Comparison of ENCODE assay signal across 8 mouse cellular contexts in genomic region chr5:111341609-111342008, GRCm38 (mm10). TPM values are rescaled to one million over a fixed set of nuclear protein-coding genes. Genes with fewer than 3 reads are reported as not detected.
DNase-seq lines count a peak whose midpoint lies in the region; ATAC-seq and TF ChIP-seq lines count a peak whose summit lies in the region.

No protein-coding gene starts in this region.

- no peak overlapping the region for H3K4me2 ChIP-seq in hindbrain, embryonic 14.5 days (replicated peaks)
- no peak overlapping the region for H3K4me2 ChIP-seq in hindbrain, embryonic 16.5 days (ENCODE audit: low read length)

- H3K9me3 ChIP-seq in hindbrain, embryonic 14.5 days (ENCODE audit: control insufficient read depth, low read length), result no peaks in the 10 kb centered on the region
- no peaks in the 10 kb centered on the region for H3K9me3 ChIP-seq in hindbrain, embryonic 16.5 days (ENCODE audit: control insufficient read depth, low read length)

- intact Hi-C loops in left cerebral cortex, postnatal 10 days (cut with DNase I), result loop anchor here (5.0 kb wide), 1 partner anchor 69 kb away; no protein-coding TSS in a partner anchor

- in situ Hi-C loops in Patski (cut with MboI; ENCODE audit: low pct_unique_long_range_greater_than_20kb), result no loop called here

- CTCF ChIA-PET in Patski (lab: Charles Lee), result interaction anchor here (0.6 to 5.1 kb wide), 8 partner anchors 8 to 500 kb away, joined by 3 to 20 read pairs (median 4); partner anchors contain the start of gene Pitpnb

- no peaks in the 10 kb centered on the region for H3K27me3 ChIP-seq in hindbrain, embryonic 14.5 days (ENCODE audit: control insufficient read depth, insufficient read depth, low read length)
- no peaks in the 10 kb centered on the region for H3K27me3 ChIP-seq in hindbrain, embryonic 16.5 days (replicated peaks; ENCODE audit: control insufficient read depth, insufficient read depth, low read length)
- no peaks in the 10 kb centered on the region for H3K27me3 ChIP-seq in Patski

- no peaks in the 10 kb centered on the region for H3K4me1 ChIP-seq in hindbrain, embryonic 14.5 days (replicated peaks; ENCODE audit: control insufficient read depth, insufficient read depth, low read length)
- H3K4me1 ChIP-seq in hindbrain, embryonic 16.5 days (ENCODE audit: control insufficient read depth, insufficient read depth, low read depth, low read length), result no peaks in the 10 kb centered on the region

- H3K4me3 ChIP-seq in hindbrain, embryonic 14.5 days (replicated peaks; ENCODE audit: low read length), result no peak overlapping the region
- no peak overlapping the region for H3K4me3 ChIP-seq in hindbrain, embryonic 16.5 days (ENCODE audit: low read length)

- TF ChIP-seq CTCF in Patski (IDR thresholded peaks at IDR 0.05), result peak; percentile 76

- 53% methylated on average over 5 of the region's 5 CpGs for WGBS in hindbrain, embryonic 14.5 days
- 52% methylated on average over 5 of the region's 5 CpGs for WGBS in hindbrain, embryonic 16.5 days

- POLR2A ChIA-PET in Patski (lab: Charles Lee), result no interaction called here

- H3K9ac ChIP-seq in hindbrain, embryonic 14.5 days, result no peak overlapping the region
- no peak overlapping the region for H3K9ac ChIP-seq in hindbrain, embryonic 16.5 days (ENCODE audit: low read depth, low read length)

- H3K27ac ChIP-seq in hindbrain, embryonic 14.5 days, result no peak overlapping the region
- H3K27ac ChIP-seq in hindbrain, embryonic 16.5 days (ENCODE audit: low read depth, low read length), result no peak overlapping the region

- H3K36me3 ChIP-seq in hindbrain, embryonic 14.5 days (replicated peaks; ENCODE audit: control insufficient read depth, insufficient read depth), result peaks cover 80% of the 10 kb centered on the region
- H3K36me3 ChIP-seq in hindbrain, embryonic 16.5 days (ENCODE audit: control insufficient read depth, insufficient read depth, low read length), result peaks cover 22% of the 10 kb centered on the region; the same call in 1 of the 2 replicates

- peak; percentile 75 for DNase-seq in hindbrain, embryonic 14.5 days (ENCODE audit: low spot score)
- DNase-seq in A20 (ENCODE audit: low read depth, low spot score), result peak; percentile 53
- DNase-seq in Patski (ENCODE audit: low read depth, low spot score), result no peak
- DNase-seq in kidney, postnatal 10 days, result peak; percentile 53
- peak; percentile 38 for DNase-seq in thymus, postnatal 14 days
- no peak for DNase-seq in right cerebral cortex, postnatal 4 days
- no peak for DNase-seq in left cerebral cortex, postnatal 10 days (ENCODE audit: extremely low spot score in 1 of 2, low spot score in 2 of 2)

- ATAC-seq in hindbrain, embryonic 14.5 days (ENCODE audit: low FRiP score), result no peak
- no peak for ATAC-seq in hindbrain, embryonic 16.5 days
- no peak for ATAC-seq in Patski

RNA-seq across cellular contexts. Expression of gene Pitpnb, which starts 11.0 kb away (rescaled TPM):
- polyA plus RNA-seq in hindbrain, embryonic 14.5 days (2014; fragmentation: Nextera tagmentation; extraction: Ambion mirVana), result 95.2 and 110 TPM in 2 replicates
- polyA plus RNA-seq in hindbrain, embryonic 16.5 days (2015; fragmentation: Nextera tagmentation; extraction: Ambion mirVana), result 93.9 and 96.9 TPM in 2 replicates
- polyA plus RNA-seq in Patski (2021), result 102 TPM
- total RNA-seq in left cerebral cortex, postnatal 10 days (2021), result 10 to 100 TPM; 74.5 to 77.7 TPM

Comparison
In these comparisons a context has a peak if more than half of its experiments do, and no peak if none do; other contexts are left out.
1. DNase-seq: peak in hindbrain, embryonic 14.5 days (single experiment), A20 (single experiment), kidney, postnatal 10 days (single experiment) and thymus, postnatal 14 days (single experiment); none in Patski (single experiment), right cerebral cortex, postnatal 4 days (single experiment) and left cerebral cortex, postnatal 10 days (0 of 2).